9 mouse cellular contexts compared by ENCODE assay signal in the genomic region with DNA sequence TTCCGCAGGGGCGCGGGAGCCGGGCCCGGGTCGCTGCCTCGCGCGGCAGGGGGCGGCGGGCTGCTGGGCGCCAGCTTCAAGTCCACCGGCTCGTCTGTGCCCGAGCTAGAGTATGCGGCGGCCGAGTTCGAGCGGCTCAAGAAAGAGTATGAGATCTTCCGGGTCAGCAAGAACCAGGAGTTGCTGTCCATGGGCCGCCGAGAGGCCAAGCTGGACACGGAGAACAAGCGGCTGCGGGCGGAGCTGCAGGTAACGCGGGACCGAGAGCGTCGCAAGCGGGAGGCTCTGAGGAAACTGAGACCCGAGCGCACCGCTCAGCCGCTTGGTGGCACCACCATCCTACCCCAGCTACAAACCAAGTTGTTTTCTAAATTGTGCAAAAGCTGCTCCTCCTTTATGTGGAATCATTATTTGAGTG. TPM values are rescaled to one million over a fixed set of nuclear protein-coding genes. Genes with fewer than 3 reads are reported as not detected.
DNase-seq lines count a peak whose midpoint lies in the region; ATAC-seq and TF ChIP-seq lines count a peak whose summit lies in the region.
"Had no signal": no experiment of that assay in that cellular context is flagged by ENCODE, and none has a peak within 500 bp of the region (broad histone marks: within the 10 kb centered on the region; RNA-seq: fewer than 3 reads in every experiment).

No protein-coding gene starts in this region.

- H3K9me3 ChIP-seq in heart, embryonic 15.5 days (replicated peaks) = no peaks in the 10 kb centered on the region

- H3K4me2 ChIP-seq in heart, embryonic 15.5 days = peak overlapping the region; percentile 86

- peak overlapping the region; percentile 74 for H3K9ac ChIP-seq in heart, embryonic 15.5 days

- no peaks in the 10 kb centered on the region for H3K27me3 ChIP-seq in heart, embryonic 15.5 days

- under 1% methylated on average over 37 of the region's 37 CpGs for WGBS in heart, embryonic 15.5 days

- peak; percentile 40 for ATAC-seq in heart, embryonic 15.5 days (replicated peaks; ENCODE audit: insufficient number of reproducible peaks, insufficient read depth, low FRiP score, low read depth)

- peak; percentile 84 for TF ChIP-seq CTCF in layer of hippocampus, adult 2 months (conservative IDR thresholded peaks at IDR 0.05)

- peak; percentile 20 for DNase-seq in retina, adult 2 months (ENCODE audit: low read depth, low spot score)
- no peak for DNase-seq in retina, postnatal 1 day
- DNase-seq in layer of hippocampus, adult 2 months (ENCODE audit: low spot score in 2 of 2) = peak; percentile 71 to 75
- peak; percentile 53 for DNase-seq in lung, postnatal 25 days (ENCODE audit: low spot score)
- DNase-seq in right cerebral cortex, postnatal 10 days (ENCODE audit: low spot score in 2 of 2) = peak; percentile 84 to 87
- DNase-seq in Muller cell, postnatal 12 days (ENCODE audit: inconsistent ontology term) = no peak

- peaks cover 8% of the 10 kb centered on the region; the same call in 1 of the 2 replicates for H3K36me3 ChIP-seq in heart, embryonic 15.5 days

- no peaks in the 10 kb centered on the region for H3K4me1 ChIP-seq in brown adipose tissue, adult 24 weeks (ENCODE audit: control insufficient read depth, insufficient read depth, insufficient read length, low read length)
- peaks cover 24% of the 10 kb centered on the region for H3K4me1 ChIP-seq in heart, embryonic 15.5 days (replicated peaks)

- H3K27ac ChIP-seq in brown adipose tissue, adult 24 weeks (replicated peaks; ENCODE audit: low read depth, low read length) = no peak overlapping the region
- H3K27ac ChIP-seq in heart, embryonic 15.5 days = peak overlapping the region; percentile 89
- peak overlapping the region; percentile 92 for H3K27ac ChIP-seq in layer of hippocampus, adult 2 months

- H3K4me3 ChIP-seq in brown adipose tissue, adult 24 weeks (ENCODE audit: insufficient read depth, low read depth, low read length) = peak overlapping the region; percentile 79
- H3K4me3 ChIP-seq in heart, embryonic 15.5 days = peak overlapping the region; percentile 84
- peak overlapping the region; percentile 61 for H3K4me3 ChIP-seq in layer of hippocampus, adult 2 months

RNA-seq across cellular contexts. Expression of gene Nphp3, which starts 0.6 kb away (rescaled TPM):
- polyA plus RNA-seq in brown adipose tissue, adult 24 weeks (2012; ENCODE audit: insufficient read depth, insufficient read length, missing spikeins) = 0.79 and 4.3 TPM in 2 replicates
- 2.9 and 4.2 TPM in 2 replicates for polyA plus RNA-seq in heart, embryonic 15.5 days (2015; fragmentation: Nextera tagmentation; extraction: Ambion mirVana)
- total RNA-seq in layer of hippocampus, adult 2 months (2021) = 1 to 10 TPM; 7.1 to 7.5 TPM

RNA-seq across cellular contexts. Expression of gene Gm28305, which starts 37.5 kb away (rescaled TPM):
- not detected in 2 replicates for polyA plus RNA-seq in brown adipose tissue, adult 24 weeks (2012; ENCODE audit: insufficient read depth, insufficient read length, missing spikeins)
- not detected in 2 replicates for polyA plus RNA-seq in heart, embryonic 15.5 days (2015; fragmentation: Nextera tagmentation; extraction: Ambion mirVana)
- not detected for total RNA-seq in layer of hippocampus, adult 2 months (2021)
- total RNA-seq: layer of hippocampus, postnatal 14 days had no signal

Comparison
In these comparisons a context has a peak if more than half of its experiments do, and no peak if none do; other contexts are left out.
1. DNase-seq: peak in retina, adult 2 months (single experiment), layer of hippocampus, adult 2 months (2 of 2), lung, postnatal 25 days (single experiment) and right cerebral cortex, postnatal 10 days (2 of 2); none in retina, postnatal 1 day (single experiment) and Muller cell, postnatal 12 days (single experiment).
2. Peak in every context shown above with its lines, with median percentiles within 50 percentile points of each other: H3K4me3 ChIP-seq.